Comparison of ENCODE assay signal across 25 mouse cellular contexts in the genomic region with DNA sequence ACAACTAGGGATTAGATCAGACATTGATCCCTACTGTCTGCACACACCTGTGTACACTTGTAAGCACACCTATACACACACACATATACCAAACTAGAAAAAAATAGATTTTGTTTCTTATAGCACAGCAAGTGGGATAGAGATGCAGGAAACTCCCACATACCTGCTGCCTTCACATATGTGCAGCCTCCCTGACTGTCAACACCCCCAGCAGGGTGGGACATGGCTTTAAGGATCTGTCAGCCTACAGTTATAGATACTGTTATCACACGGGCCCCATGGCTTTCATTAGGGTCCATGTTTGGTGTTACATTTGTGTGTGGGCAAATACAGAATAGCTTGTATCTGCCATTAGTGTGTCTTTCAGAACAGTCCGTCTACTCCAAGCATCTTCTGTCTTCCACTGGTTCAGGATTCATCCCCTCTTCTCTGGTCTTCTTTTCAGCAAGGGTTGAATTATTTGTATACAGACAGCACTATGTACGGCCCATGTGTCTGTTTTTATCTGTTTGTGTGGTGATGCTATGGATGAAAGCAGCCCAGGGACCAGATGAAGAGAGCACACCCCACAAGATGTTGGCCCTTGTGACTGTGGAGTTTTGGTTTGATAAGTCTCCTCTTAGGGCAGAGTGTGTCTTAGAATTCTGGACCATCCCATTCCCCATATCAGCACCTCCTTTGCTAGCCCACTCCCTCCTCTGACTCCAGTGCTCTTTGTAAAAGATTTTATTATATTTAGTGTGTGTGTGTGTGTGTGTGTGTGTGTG. TPM values are rescaled to one million over a fixed set of nuclear protein-coding genes. Genes with fewer than 3 reads are reported as not detected.
DNase-seq lines count a peak whose midpoint lies in the region; ATAC-seq lines count a peak whose summit lies in the region.
"Had no signal": no experiment of that assay in that cellular context is flagged by ENCODE, and none has a peak within 500 bp of the region (broad histone marks: within the 10 kb centered on the region; RNA-seq: fewer than 3 reads in every experiment).

No protein-coding gene starts in this region.

- no peak overlapping the region for H3K4me2 ChIP-seq in liver, embryonic 15.5 days
- no peak overlapping the region for H3K4me2 ChIP-seq in midbrain, embryonic 11.5 days
- H3K4me2 ChIP-seq: embryonic facial prominence, embryonic 12.5 days; forebrain, embryonic 13.5 days; heart, embryonic 12.5 days; hindbrain, embryonic 12.5 days; limb, embryonic 13.5 days; lung, embryonic 15.5 days; midbrain, embryonic 12.5 days; neural tube, embryonic 13.5 days had no signal

- H3K9ac ChIP-seq in liver, embryonic 15.5 days = no peak overlapping the region
- H3K9ac ChIP-seq in midbrain, embryonic 11.5 days (ENCODE audit: low read length) = no peak overlapping the region
- H3K9ac ChIP-seq: embryonic facial prominence, embryonic 12.5 days; forebrain, embryonic 13.5 days; heart, embryonic 12.5 days; hindbrain, embryonic 12.5 days; limb, embryonic 13.5 days; lung, embryonic 15.5 days; midbrain, embryonic 12.5 days; neural tube, embryonic 13.5 days had no signal

- no peaks in the 10 kb centered on the region for H3K9me3 ChIP-seq in liver, embryonic 15.5 days (replicated peaks)
- H3K9me3 ChIP-seq in midbrain, embryonic 11.5 days (ENCODE audit: control insufficient read depth, low read length) = no peaks in the 10 kb centered on the region
- H3K9me3 ChIP-seq: embryonic facial prominence, embryonic 12.5 days; forebrain, embryonic 13.5 days; heart, embryonic 12.5 days; hindbrain, embryonic 12.5 days; limb, embryonic 13.5 days; lung, embryonic 15.5 days; midbrain, embryonic 12.5 days; neural tube, embryonic 13.5 days had no signal

- peak; percentile 31; the same call in 1 of the 2 replicates for ATAC-seq in liver, embryonic 15.5 days (ENCODE audit: insufficient read depth)
- no peak for ATAC-seq in midbrain, embryonic 11.5 days (ENCODE audit: low FRiP score)
- ATAC-seq: forebrain, embryonic 13.5 days; inflammation-experienced regulatory T-cells, adult 6 months had no signal

- DNase-seq in layer of hippocampus, adult 9-11 months = peak; percentile 73
- no peak for DNase-seq in layer of hippocampus, postnatal 36 days
- DNase-seq in right cerebral cortex, adult 2 months (ENCODE audit: low spot score in 2 of 2) = peak; percentile 58 to 64
- no peak for DNase-seq in right cerebral cortex, postnatal 4 days
- DNase-seq in midbrain, embryonic 11.5 days (ENCODE audit: low spot score, missing footprints) = no peak
- no peak for DNase-seq in lung, postnatal 25 days (ENCODE audit: low spot score)
- DNase-seq: adrenal gland, adult 2 months; cerebellum, adult 9-11 months; gastrocnemius, adult 2 months; heart, postnatal 14 days; kidney, adult 9 months; kidney, postnatal 25 days; thymus, postnatal 14 days had no signal

- H3K4me1 ChIP-seq in liver, embryonic 15.5 days (replicated peaks) = 0 out of 2 replicates have a peak, but pooled peaks cover 2% of the 10 kb centered on the region
- H3K4me1 ChIP-seq in midbrain, embryonic 11.5 days (ENCODE audit: control insufficient read depth, insufficient read depth, low read length) = 0 out of 2 replicates have a peak, but pooled peaks cover 2% of the 10 kb centered on the region
- H3K4me1 ChIP-seq: forebrain, embryonic 13.5 days; lung, embryonic 15.5 days; midbrain, embryonic 12.5 days had no signal

- H3K27me3 ChIP-seq in liver, embryonic 15.5 days = no peaks in the 10 kb centered on the region
- no peaks in the 10 kb centered on the region for H3K27me3 ChIP-seq in midbrain, embryonic 11.5 days (ENCODE audit: control insufficient read depth, insufficient read depth, low read length)
- H3K27me3 ChIP-seq: embryonic facial prominence, embryonic 12.5 days; forebrain, embryonic 13.5 days; heart, embryonic 12.5 days; hindbrain, embryonic 12.5 days; limb, embryonic 13.5 days; lung, embryonic 15.5 days; midbrain, embryonic 12.5 days; neural tube, embryonic 13.5 days had no signal

- WGBS in liver, embryonic 15.5 days (ENCODE audit: insufficient replicate concordance) = 37% methylated on average over 3 of the region's 3 CpGs
- WGBS in midbrain, embryonic 11.5 days = 90% methylated on average over 3 of the region's 3 CpGs

- no peak overlapping the region for H3K4me3 ChIP-seq in liver, embryonic 15.5 days (replicated peaks)
- H3K4me3 ChIP-seq in midbrain, embryonic 11.5 days (ENCODE audit: low read depth, low read length) = no peak overlapping the region
- H3K4me3 ChIP-seq: embryonic facial prominence, embryonic 12.5 days; erythroblast, embryonic 14.5 days; forebrain, embryonic 13.5 days; gastrocnemius, adult 2 months; heart, embryonic 12.5 days; hindbrain, embryonic 12.5 days; limb, embryonic 13.5 days; lung, embryonic 15.5 days; midbrain, embryonic 12.5 days; neural tube, embryonic 13.5 days had no signal

- H3K36me3 ChIP-seq in liver, embryonic 15.5 days (replicated peaks) = no peaks in the 10 kb centered on the region
- H3K36me3 ChIP-seq in midbrain, embryonic 11.5 days (ENCODE audit: control insufficient read depth, insufficient read depth, low read length) = no peaks in the 10 kb centered on the region
- H3K36me3 ChIP-seq: embryonic facial prominence, embryonic 12.5 days; heart, embryonic 12.5 days; hindbrain, embryonic 12.5 days; limb, embryonic 13.5 days; lung, embryonic 15.5 days; midbrain, embryonic 12.5 days; neural tube, embryonic 13.5 days had no signal

- H3K27ac ChIP-seq in liver, embryonic 15.5 days (replicated peaks) = no peak overlapping the region
- no peak overlapping the region for H3K27ac ChIP-seq in midbrain, embryonic 11.5 days (ENCODE audit: low read depth, low read length)
- H3K27ac ChIP-seq: embryonic facial prominence, embryonic 12.5 days; forebrain, embryonic 13.5 days; hindbrain, embryonic 12.5 days; limb, embryonic 13.5 days; lung, embryonic 15.5 days; macrophage; midbrain, embryonic 12.5 days; neural tube, embryonic 13.5 days had no signal

RNA-seq across cellular contexts. Expression of gene Ccdc3, which starts 24.5 kb away (rescaled TPM):
- total RNA-seq in layer of hippocampus, postnatal 36 days (2021) = 10 to 100 TPM; 10.5 to 13.7 TPM
- polyA plus RNA-seq in liver, embryonic 15.5 days (2015; fragmentation: Nextera tagmentation; extraction: Ambion mirVana) = 2.8 and 3.1 TPM in 2 replicates
- polyA plus RNA-seq in midbrain, embryonic 11.5 days (2014; fragmentation: Nextera tagmentation; extraction: Ambion mirVana) = 4.3 and 5.1 TPM in 2 replicates
- polyA plus RNA-seq: inflammation-experienced regulatory T-cells, adult 6 months; macrophage had no signal

Comparison
In these comparisons a context has a peak if more than half of its experiments do, and no peak if none do; other contexts are left out.
1. DNase-seq: peak in layer of hippocampus, adult 9-11 months (single experiment) and right cerebral cortex, adult 2 months (2 of 2); none in layer of hippocampus, postnatal 36 days (0 of 2), right cerebral cortex, postnatal 4 days (single experiment), midbrain, embryonic 11.5 days (single experiment) and lung, postnatal 25 days (single experiment).